Mouse (Mus musculus) embryonic stem cell, embryonic (primary cell): ENCODE measurements at regions not wholly inside any gene's neighbourhood (a gene's known extent, or its start where the extent isn't known, plus 50 kb on each side); places are given as distances from the start of the nearest gene placed in this dataset.
"Not testable (repeated sequence)": the region's sequence is repeated elsewhere in the genome, so short reads cannot be mapped to it uniquely, and the experiment has no call there.

Source experiments
- CTCF ChIA-PET, 4 experiments: fragments of 300-600 bp in 2 of 4; fragments of 350-600 bp in 2 of 4; sonication (Branson Sonifier 250); formaldehyde crosslinking; loops; one replicate each; lab custom pipeline; 2022; ENCODE audit warnings: inconsistent platforms in 2 of 4; lab: Charles Lee
- POLR2A ChIA-PET, 4 experiments: fragments of 300-600 bp in 2 of 4; fragments of 350-600 bp in 2 of 4; sonication (Branson Sonifier 250); formaldehyde crosslinking; loops; one replicate each; lab custom pipeline; 2022; ENCODE audit warnings: antibody characterized with exemption in 4 of 4, inconsistent platforms in 1 of 4; lab: Charles Lee

DNA sequence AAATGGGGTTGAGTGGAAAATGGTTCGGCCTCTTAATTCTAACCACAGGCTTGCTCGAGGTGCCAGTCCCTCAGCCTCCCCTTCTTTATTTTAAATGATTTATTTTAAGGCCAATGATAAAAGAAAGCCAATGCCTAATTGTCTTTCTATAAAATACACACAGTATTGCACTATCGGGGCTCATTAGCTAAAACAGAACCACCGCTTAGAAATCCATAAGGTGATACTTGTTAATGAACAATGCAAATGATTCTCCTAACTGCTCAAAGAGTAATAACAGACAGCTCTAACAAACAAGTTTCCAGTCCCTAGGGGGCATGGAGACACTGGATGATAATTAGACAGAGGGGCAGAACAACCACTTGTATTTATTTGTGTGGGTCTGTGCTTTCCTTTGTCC lies 58.8 kb downstream of the Emx2 start:
- POLR2A ChIA-PET = no interaction called here

GRCm38 (mm10) chr19:59519156-59519555 lies 61.0 kb downstream of the Emx2 start:
- CTCF ChIA-PET = no interaction called here
- POLR2A ChIA-PET = interaction anchor here in 1 of 4 experiments (0.6 kb wide), 1 partner anchor 51 kb away, joined by 3 read pairs; no protein-coding TSS in a partner anchor

More for the DNA sequence above, 58.8 kb downstream of the Emx2 start:
- CTCF ChIA-PET = no interaction called here

DNA sequence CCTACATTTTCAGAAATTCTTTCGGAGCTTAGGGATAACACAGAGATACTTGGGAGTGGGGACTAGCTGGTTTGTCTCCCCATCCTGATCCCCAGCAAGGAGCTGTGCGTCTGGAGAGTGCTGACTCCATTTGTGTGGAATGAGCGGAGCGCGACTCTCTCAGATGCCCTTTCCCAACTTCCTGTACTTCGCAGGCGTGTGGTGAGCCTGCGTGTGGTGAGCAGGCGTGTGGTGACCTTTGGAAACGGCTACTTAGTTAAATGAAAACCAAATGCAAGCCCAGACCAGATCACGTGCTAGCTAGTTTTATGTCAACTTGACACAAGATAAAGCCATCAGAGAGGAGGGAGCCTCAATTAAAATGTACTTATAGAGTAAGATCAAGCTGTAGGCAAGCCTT lies 64.0 kb downstream of the Emx2 start:
- ChIA-PET POLR2A (no interaction called here), CTCF (interaction anchor here in 1 of 4 experiments (0.6 kb wide), 2 partner anchors 77 to 283 kb away, joined by 3 to 8 read pairs; no protein-coding TSS in a partner anchor)

- POLR2A ChIA-PET = no interaction called here
- CTCF ChIA-PET = interaction anchor here in 1 of 4 experiments (0.6 kb wide), 1 partner anchor 9 kb away, joined by 3 read pairs; no protein-coding TSS in a partner anchor
Measured at GRCm38 (mm10) chr19:59523356-59523755, 65.2 kb downstream of the Emx2 start.

DNA sequence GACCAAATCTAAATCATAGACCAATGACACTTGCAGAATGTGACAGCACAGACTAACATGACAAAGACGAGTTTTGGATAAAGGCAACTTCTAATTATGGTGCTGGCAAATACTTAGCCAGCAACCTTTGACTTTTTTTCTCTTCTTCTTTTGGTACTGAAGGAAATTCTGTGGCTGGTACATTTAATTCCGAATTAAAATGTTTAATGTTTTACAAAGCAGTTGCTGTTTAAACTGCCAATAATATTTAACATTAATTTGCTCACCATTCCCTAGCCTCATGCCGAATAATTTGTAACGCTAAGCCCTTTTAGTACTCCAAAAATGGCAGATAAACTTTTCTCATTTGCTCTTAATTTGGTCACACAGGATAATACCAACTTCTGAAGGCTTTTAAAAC lies 105.9 kb downstream of the Emx2 start:
- ChIA-PET CTCF (no interaction called here), POLR2A (no interaction called here)

GRCm38 (mm10) chr19:59568907-59569306 lies 110.7 kb downstream of the Emx2 start:
- ChIA-PET POLR2A (interaction anchor here in 1 of 4 experiments (0.7 kb wide), 1 partner anchor 11 kb away, joined by 4 read pairs; no protein-coding TSS in a partner anchor), CTCF (no interaction called here)

DNA sequence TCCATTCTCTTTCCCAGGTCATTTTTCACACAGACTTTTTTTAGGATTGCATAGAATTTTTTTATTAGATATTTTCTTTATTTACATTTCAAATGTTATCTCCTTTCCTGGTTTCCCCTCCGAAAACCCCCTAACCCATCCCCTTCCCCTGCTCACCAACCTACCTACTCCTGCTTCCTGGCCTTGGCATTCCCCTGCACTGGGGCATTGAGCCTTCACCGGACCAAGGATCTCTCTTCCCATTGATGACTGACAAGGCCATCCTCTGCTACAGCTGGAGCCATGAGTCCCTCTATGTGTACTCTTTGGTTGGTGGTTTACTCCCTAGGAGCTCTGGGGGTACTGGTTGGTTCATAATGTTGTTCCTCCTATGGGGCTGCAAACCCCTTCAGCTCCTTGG lies 111.4 kb downstream of the Emx2 start:
- POLR2A ChIA-PET, CTCF ChIA-PET: not testable (repeated sequence)

GRCm38 (mm10) chr19:59574346-59574745 lies 116.2 kb downstream of the Emx2 start:
- ChIA-PET POLR2A (no interaction called here), CTCF (no interaction called here)

DNA sequence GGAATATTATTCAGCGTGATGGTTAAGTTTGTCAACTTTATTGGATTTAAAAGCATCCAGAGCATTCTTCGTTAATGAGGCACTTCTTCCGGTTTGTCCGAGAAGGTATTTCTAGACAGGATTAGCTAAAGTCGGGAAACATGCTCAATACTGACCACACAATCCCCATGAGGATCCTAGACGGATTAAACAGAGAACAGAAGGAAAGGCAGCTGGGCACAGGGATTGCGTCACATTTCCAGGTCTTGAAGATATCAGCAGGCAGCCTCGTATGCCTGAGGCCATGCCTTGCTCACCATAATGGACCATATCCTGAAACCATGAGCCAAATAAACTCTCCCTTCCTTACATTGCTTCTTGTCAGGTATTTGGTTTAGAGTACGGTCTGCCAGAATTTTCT lies 119.7 kb downstream of the Emx2 start:
- ChIA-PET POLR2A (no interaction called here), CTCF (no interaction called here)

GRCm38 (mm10) chr19:59579676-59580075 lies 121.5 kb downstream of the Emx2 start:
- ChIA-PET CTCF (interaction anchor here in 1 of 4 experiments (0.7 kb wide), 1 partner anchor 105 kb away, joined by 3 read pairs; no protein-coding TSS in a partner anchor), POLR2A (no interaction called here)

GRCm38 (mm10) chr19:59585835-59586234 lies 127.7 kb downstream of the Emx2 start:
- CTCF ChIA-PET = interaction anchor here in 2 of 4 experiments (1.1 to 1.2 kb wide), 2 partner anchors 132 to 882 kb away, joined by 3 read pairs; partner anchors contain the start of gene Prlhr (in 1 of the 2)

GRCm38 (mm10) chr19:59587303-59587702 lies 129.1 kb downstream of the Emx2 start:
- ChIA-PET CTCF (no interaction called here), POLR2A (interaction anchor here in 2 of 4 experiments (0.6 to 1.1 kb wide), 4 partner anchors 16 to 985 kb away, joined by 3 read pairs; no protein-coding TSS in a partner anchor)

More at GRCm38 (mm10) chr19:59585835-59586234, 127.7 kb downstream of the Emx2 start:
- POLR2A ChIA-PET = interaction anchor here in 1 of 4 experiments (1.1 kb wide), 1 partner anchor 995 kb away, joined by 4 read pairs; the partner anchor contains the start of gene Cacul1

DNA sequence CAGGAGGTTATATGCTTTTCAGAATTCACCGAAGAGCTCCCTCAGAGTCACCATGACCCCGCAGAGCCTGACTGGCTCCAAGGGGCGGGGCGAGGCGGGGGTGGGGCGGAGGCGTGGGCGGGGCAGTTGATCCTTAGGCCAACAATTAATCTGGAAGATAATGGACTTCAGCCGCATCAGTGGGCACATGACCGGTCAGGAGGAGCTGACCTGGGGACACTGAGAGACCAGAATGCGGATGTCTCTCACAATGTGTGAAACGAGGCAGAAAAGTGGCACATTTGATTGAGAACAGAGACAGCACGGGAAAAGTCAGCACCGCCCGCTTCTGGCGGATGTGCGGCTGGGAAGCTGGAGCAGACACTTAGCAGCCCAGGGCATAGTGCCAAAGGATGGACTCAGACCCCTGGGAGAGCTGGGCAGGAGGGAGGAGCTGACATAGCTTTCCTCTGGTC lies 129.9 kb downstream of the Emx2 start:
- CTCF ChIA-PET = no interaction called here
- POLR2A ChIA-PET = interaction anchor here in 2 of 4 experiments (0.7 to 1.0 kb wide), 2 partner anchors 15 to 985 kb away, joined by 3 read pairs; no protein-coding TSS in a partner anchor

DNA sequence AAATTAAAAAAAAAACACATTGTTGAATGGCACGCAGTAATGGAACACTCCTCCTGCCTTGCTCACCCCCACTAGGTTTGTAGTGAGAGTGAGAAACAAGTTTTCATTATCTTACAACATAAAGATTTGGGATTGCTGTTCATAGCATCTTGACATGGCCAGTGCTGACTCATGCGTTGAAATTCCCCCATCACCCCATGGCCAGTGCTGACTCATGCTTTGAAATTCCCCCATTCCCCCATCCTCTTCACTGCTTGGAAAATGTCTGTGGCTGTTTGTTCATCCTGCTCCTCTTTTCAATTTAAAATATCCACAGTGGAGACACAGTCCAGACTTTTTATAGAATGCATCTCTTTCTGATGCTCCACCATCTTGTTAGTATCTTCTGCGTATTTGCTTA lies 131.8 kb downstream of the Emx2 start:
- POLR2A ChIA-PET = no interaction called here
- CTCF ChIA-PET = no interaction called here

GRCm38 (mm10) chr19:59592060-59592459 lies 133.9 kb downstream of the Emx2 start:
- ChIA-PET POLR2A (no interaction called here), CTCF (no interaction called here)

DNA sequence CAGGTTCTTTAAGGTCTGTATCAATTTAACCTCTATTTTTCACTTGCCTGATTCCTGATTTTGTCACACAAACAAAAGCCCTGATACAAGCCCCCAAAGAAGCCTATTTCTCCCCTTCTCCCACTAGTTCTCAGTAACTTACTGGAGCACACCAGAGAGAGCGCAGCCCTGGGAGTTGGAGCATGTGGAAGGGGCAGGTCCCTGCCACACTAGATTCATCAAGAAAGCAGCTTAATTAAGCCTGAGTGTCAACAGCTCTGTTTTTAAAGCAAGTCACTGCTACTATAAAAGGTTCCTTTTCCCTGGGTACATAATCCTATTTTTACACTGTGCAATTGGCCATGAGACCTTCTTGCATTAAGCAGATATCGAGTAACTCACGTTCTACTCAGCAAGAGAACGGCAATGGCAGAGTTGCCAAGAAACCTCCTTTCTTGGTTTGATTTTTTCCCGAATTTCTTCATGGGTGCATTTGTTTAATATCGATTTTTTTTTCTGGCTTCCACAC lies 166.2 kb downstream of the Emx2 start:
- POLR2A ChIA-PET = no interaction called here
- CTCF ChIA-PET = no interaction called here

- ChIA-PET CTCF (no interaction called here), POLR2A (no interaction called here)
Measured at GRCm38 (mm10) chr19:59627681-59628080, 169.5 kb downstream of the Emx2 start.

DNA sequence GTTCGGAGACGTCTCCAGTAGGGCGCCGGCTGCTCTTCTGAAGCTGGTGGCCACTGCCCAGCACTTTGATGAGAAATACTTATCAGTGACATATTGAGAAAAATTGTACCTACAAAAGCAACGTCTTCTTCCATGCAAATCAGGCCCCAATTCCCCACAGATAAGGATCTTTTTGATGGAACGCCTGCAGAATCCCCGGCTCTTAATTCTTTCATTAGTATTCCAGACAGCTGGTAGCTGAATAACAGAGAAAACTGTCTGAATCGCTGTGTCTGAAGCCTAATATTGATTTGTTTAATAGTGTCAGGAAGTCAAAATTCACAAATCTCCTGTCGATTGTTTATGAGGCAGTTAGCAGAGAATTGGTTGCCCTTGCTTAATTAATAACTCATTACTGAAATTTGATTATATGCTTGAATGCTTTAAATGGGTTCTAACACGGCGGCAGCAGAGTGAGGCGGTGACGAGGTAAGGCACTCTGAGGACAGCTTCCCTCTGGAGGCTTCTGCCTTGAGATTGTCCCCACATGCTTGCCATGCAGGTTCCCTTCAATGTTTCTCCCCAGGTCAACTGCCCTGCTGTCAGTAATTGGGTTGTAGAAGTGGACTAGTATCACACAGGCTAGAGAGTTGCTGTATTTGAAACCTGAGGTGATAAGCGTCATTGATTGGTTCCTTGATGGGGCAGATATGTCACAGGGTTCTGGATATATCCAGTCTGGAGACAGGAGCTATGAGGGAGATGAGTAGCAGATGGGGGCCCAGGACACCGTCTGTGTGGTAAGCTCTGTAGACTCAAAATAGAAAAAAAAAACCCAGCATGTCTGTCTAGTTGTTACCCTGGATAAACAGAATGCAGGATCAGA lies 170.4 kb downstream of the Emx2 start:
- ChIA-PET CTCF (no interaction called here), POLR2A (interaction anchor here in 1 of 4 experiments (0.6 kb wide), 1 partner anchor 30 kb away, joined by 7 read pairs; no protein-coding TSS in a partner anchor)

DNA sequence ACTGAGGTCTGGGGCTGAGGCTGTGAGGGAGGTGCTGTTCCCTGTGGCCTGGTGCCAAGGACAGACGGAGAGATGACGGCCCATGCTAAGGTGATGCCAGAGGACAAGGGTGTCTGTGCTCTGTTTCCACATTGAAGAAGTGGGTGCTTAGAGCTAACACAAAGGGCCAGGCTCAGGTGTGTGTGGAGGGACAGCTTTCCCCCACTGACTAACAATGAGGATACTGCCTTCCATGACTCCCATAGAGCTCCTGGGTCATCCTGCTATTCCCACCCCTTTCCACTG lies 170.9 kb downstream of the Emx2 start:
- POLR2A ChIA-PET = interaction anchor here in 1 of 4 experiments (0.6 kb wide), 1 partner anchor 30 kb away, joined by 7 read pairs; no protein-coding TSS in a partner anchor
- CTCF ChIA-PET = no interaction called here

DNA sequence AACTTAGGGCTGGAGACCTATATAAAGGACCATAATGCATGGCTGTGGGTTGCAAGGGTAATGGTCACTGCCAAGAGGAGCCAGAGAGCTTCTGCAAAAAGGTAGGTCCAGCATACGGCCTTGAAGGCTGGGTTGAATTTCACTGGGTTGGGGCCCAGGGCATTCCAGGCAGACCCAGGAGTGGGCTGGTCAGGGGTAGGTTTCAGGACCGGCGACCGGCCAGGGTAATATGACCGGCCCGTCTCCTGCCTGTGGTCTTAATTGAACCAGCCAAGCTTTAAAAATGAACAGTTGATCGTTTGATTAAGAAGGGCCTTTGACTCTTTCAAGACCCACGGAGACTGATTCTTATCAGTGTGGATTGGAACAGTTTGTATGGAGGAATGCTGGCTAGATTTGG lies 171.9 kb downstream of the Emx2 start:
- ChIA-PET POLR2A (no interaction called here), CTCF (no interaction called here)
